Mouse (Mus musculus): ENCODE measurements at regions not wholly inside any gene's neighbourhood (a gene's known extent, or its start where the extent isn't known, plus 50 kb on each side); places are given as distances from the start of the nearest gene placed in this dataset.
A peak's percentile ranks its signal among the peaks of the same experiment; 100 is the strongest.
"Not testable (repeated sequence)": the region's sequence is repeated elsewhere in the genome, so short reads cannot be mapped to it uniquely, and the experiment has no call there.

DNA sequence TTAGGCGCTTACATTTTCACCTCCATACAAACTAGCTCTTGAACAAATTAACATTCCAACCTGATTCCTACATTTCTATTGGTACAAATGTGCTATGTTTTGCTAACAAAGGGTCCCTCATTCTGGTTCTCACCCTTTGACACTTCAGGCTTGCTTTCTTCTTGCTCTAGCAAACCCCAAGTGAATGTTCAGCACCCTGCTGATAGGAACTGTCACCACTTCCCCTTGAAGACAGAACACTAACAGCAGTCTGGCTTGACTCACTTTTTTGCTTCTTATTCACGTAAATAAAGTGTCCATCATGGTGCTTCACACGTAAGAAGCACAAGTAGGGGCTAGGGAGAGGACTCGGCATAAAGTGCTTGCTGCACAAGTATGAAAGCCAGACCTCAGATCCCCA is 180.0 kb upstream of the Rgma start:
- no peak for DNase-seq (ENCODE audit: low spot score)

DNA sequence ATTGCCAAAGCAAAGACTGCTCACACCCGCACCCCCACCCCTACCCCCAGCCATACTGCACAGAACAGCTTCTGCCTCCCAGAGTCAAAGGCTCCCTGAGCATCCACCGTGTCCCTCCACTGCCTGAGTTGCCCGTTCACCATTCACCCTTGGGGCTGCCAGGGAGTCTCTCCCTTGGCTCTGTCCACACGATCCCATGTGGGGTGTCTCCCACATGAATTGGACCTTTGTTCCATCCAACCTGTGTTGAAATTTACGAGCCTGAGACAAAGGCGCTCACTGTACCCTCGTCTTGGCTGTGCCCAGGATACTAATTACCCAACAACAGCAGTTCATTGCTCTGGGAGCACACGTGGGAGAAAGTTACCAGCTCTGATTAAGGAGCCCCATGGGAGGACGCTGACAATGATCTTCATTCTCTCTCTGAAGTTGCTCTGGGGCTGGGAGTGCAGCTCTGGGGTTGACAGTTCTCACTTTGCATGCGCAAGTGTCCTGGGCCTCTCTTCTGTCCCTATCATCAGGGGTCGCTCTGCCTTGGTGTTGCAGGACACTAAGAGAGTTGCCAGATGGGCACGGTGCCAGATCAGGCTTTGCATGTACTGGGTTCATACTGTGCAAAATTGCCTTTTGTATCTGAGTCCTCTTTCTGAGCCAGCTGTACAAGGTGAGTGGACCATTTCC is 178.3 kb upstream of the Rgma start:
- no peak for DNase-seq (ENCODE audit: low spot score)

DNA sequence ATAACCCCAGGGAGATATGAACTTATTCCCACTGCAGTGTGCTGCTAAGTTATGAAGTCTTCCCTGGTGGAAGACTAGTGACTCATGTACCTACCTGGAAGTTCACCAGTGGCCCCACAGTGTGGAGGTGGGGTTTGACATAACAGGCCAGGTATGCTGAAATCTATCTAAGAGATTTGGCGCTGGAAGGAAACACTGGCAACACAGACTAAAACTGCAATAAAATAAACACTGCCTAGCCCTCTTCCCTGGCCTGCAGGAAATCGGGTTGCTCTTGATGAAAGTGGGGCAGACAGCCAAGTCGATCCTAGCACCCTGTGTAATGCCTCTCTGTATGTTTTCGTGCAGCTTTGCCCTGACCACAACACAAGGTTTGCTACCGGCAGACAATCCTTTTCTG is 177.2 kb upstream of the Rgma start:
- peak; percentile 17 for DNase-seq (ENCODE audit: low spot score)

DNA sequence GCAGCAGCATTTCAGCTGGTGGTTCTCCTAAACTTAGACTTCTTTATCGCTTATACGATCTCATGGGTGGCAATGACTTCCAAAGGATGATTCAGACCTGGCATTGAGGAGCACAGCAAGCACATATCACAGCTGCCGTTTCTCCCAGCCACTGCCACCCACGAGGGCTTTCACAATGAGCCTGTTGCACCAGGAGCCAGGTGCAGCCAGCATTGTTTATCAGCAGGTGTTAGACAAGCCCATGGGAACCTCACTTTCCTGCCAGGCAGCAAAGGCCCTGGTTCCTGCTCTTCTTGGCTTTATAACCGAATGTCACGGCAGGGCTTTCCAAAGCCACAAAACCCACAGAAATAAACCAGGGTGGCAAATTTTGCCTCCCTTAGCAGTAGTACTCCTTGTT is 175.3 kb upstream of the Rgma start:
- DNase-seq (ENCODE audit: low spot score): no peak

GRCm38 (mm10) chr7:73201330-73201729 is 174.0 kb upstream of the Rgma start:
- no peak for DNase-seq (ENCODE audit: low spot score)

DNA sequence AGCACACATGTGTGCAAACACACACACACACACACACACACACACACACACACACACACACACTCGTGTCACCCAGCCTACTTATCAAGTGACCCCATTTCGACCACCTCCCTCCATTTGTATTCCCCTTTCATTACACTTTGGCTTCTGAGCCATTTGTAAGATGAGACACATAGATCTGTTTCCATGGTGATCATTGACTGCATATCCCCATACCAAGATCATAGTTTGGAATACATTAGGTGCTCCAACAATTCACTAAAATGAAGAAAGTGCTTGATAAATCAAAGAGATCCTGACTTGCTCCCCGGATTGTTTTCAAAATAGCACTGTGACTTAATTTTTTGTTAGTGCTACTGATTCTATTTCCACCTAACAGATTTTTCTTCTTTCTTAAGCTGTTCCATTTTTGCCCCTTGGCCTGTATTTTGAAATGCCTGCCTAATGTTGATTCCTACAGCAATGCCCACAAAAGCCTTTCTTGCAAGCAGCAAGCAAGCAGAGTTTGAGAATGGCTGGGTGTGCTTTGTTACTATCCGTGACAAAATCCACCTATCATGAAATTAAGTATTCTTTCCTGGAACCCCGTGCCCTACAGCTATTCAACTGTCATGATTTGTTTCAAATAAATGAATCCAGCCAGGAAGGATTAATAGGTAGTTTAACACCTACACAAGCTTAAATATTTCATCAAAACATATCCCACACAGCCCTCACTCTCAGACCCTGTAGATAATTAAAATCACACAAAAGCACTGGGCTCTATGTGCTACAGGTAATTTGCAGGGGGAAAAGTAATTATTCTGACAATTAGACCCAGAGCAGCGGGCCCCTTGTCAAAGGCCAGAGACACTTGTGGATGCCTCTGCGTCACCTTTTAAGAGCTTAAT is 168.1 kb upstream of the Rgma start:
- DNase-seq (ENCODE audit: low spot score): no peak

DNA sequence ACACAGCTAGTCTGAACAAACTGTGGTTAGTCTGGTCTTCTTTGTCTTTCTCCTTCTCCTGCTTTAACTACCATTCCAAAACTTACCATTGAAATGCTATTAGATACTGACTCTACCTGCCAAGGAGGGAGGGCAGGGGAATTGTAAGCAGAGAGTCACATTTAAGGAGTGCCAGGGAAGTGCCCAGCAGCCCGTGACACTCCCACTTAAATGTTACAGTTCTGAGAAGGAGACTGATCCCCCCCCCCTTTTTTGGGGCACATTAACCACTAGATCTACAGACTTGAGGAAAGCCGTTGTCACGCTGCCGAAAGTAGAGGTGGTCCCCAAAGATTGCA is 166.9 kb upstream of the Rgma start:
- DNase-seq (ENCODE audit: low spot score): no peak

DNA sequence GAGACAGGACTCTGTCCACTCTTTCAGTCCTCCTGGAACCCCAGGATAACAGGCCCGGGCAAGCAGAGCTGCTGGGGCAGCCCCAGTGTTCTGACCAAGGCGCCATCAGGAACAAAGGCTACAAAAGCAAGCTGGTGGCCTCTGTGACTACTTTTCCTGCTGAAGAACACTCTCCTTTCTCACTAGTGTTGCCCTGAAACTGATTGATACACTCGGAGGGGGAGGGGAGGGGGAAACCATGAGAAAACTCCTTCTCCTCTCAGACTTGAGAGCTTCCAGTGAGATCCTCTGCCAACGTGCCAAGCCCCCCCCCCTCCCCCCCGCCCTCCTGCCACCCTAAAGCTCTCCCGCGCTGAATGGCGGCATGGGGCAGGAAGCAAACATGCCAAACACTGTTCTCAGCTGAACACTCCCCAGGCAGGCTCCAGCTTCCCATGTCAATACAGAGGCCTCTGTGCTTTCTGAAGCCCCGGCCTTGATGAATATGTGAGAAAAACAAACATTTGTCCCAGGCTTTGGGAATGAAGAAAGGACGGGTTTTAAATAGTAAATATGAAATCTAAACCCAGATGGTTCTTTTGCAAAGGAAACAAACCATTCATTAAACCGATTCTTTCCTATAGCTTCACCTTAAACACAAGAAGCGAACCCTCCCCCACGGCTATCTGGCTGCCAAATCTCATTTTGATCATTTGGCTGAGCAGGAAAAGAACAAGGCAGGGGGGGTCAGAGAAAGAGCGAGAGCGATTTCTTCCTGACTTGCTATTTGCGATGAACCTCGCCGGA is 166.3 kb upstream of the Rgma start:
- DNase-seq (ENCODE audit: low spot score): no peak

DNA sequence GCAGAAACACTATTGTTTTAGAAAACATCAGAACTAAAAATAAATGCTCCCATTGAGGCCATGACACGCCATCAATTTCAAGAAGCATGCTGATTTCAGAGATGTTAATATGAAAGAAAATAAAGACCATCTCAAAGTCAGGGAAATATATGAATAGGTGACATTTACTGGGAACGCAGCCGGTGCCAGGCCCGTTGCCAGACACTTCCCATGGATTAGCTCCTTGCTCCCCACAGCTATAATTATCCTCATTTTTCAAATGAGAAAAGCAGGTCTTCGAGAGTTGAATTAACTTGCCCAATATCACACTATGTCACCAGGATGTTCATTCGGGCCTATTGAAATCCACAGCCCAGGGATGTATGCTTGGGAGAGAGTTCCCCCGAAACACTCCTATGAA is 165.2 kb upstream of the Rgma start:
- no peak for DNase-seq (ENCODE audit: low spot score)

DNA sequence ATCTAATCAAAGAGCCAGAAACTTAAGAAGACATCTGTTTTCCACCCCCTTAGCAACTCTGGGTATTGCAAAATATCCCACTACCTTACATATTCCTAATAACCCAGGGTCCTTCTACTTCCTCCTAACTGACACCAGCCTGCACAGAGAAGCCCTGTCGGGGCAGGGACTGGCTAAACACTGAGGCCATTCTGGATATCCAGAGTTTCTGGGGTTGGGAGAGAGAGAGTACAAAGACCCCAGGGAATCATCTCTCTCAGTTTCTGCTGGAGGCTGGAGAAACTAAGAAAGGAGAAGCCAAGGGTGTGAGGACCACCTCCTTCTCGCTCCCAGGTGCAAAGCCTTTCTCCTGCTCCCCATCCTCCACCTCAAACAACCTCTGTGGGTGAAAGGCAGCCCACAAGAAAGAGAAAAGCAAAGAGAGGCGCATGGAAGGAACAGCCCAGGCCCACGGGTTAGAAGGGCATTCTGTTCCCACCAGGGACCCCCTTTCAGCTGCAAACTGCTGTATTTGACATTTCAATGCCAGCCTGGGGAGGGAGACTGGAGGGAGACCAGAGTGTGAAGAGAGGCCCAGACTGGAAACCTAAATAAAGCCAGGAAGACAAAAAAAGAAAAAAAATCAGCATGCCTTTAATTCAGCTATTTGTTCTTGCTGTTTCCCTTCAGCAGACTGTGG is 152.9 kb upstream of the Rgma start:
- DNase-seq (ENCODE audit: low spot score): no peak

- no peak for DNase-seq (ENCODE audit: low spot score)
These were observed 152.3 kb upstream of the Rgma start for GRCm38 (mm10) chr7:73222929-73223512.

DNA sequence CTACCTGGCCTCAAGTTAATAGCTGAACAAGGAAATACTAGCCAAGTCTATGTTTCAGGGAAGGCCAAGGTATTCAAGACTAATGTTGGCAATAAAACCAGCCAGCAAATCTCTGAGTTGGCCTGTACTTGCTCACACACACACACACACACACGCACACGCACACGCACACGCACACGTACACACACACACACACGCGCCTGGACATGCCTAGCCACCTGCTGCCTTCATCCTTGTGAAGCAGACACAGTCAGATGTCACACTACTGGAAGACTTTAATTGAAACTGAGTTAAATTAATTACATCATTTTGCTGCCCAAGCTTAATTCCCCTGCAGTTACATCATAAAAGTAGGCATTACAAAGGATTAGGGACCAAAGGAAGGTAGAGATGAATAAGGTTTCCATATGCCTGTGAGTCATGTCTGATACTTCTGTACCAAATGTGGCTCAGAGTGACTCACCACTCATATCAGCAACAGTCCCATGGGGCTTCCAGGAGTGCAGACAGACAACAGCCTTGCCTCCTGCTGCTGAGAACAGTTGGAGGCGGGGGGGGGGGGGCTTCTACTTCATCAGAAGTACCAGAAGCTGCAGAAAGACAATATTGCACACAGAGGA is 141.7 kb upstream of the Rgma start:
- no peak for DNase-seq (ENCODE audit: low spot score)

DNA sequence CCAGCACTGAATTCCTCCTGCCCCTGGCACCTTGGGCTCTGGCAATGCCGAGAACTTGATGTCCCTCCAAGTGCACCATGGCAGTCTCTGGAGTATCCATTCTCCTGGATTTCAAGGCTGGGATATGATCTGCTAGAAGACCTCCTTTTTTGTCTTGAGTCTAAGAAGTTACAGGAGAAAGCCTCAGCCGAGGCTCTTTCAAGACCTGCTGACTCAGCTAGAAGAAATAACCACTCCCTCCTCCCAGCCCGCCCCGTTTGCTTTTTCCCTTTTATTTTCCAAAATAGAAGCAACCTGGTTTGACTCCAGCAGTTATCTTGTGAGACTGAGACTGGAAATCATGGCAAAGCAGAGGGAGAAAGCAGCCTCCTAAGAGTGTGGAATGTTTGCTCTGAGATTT is 136.8 kb upstream of the Rgma start:
- no peak for DNase-seq (ENCODE audit: low spot score)

DNA sequence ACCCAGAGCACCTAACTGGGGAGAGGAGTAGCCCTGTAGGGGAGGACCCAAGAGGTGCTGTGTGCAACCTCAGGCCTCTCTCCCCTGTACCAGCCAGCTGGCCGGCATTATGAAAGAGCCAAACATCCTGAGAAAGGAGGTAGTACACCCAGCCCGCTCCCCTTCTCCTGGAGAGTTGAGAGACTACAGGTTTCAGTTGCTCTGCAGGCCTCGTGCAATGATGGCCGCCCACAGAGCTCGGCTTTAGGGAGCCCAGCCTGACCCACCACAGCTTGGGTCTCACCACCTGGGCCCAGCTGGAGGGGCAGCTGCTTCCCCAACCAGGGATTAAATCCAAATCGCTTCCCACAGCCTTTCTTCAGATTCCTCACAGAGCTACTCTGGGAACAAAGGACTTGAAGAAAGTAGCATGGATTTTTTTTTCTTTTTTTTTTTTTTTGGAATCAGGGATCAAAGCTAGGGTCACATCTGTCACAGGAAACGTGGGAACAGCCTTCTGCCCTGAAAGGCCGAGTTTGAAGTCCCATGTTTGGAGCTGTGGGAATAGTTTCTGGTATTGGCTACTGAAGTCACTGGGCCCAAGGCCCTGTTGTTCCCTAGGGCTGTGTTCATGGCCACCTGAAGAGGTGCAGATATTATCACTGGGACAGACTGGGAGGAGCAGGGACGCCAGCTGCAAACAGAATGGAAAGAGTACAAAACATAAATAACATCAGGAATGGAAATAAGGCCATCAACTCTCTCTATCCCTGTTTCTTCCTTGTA is 131.5 kb upstream of the Rgma start:
- DNase-seq (ENCODE audit: low spot score): no peak

DNA sequence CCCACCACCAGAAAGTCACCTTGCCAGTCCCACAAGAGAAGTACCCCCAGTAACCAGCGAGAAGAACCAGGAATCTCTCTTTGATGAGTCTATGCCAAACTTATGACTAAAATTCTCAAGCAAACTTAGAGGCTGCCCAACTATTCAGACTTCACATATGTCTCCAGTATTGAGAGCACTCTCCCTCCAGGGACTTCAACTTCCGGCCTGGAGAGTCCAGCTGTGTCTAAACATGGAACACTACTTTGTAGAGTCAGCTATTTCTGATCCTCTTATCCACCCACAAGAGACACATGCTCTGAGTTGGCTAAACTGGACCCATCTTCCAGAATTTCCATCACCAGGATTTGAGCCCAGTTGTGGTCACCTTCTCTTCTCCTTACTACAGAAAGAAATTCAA is 129.9 kb upstream of the Rgma start:
- DNase-seq (ENCODE audit: low spot score): no peak

GRCm38 (mm10) chr7:73250593-73250992 is 124.7 kb upstream of the Rgma start:
- no peak for DNase-seq (ENCODE audit: low spot score)

- no peak for DNase-seq (ENCODE audit: low spot score)
These were observed 124.0 kb upstream of the Rgma start for GRCm38 (mm10) chr7:73251187-73251740.

- not testable (repeated sequence) for DNase-seq (ENCODE audit: low spot score)
These were observed 120.3 kb upstream of the Rgma start for GRCm38 (mm10) chr7:73254972-73255371.

DNA sequence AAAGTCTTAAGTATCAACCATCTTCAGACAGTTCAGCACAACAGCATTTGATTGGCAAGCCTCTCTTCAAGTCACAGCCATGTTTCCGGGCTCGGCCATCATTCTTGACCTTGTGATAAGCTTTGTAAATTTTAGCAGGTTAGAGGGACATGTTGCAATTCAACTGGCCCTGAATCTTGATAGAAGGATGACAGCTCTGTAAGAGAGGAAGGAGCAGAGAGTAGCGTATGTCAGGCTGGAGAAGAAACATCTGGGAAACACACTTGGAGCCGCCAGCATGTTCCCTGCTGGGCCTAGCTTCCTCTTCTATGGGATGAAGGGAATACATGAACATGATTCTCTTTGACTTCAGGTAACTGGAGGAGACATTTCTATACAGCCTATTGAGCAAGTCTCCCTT is 115.2 kb upstream of the Rgma start:
- DNase-seq (ENCODE audit: low spot score): peak; percentile 30

GRCm38 (mm10) chr7:73261750-73262149 is 113.6 kb upstream of the Rgma start:
- DNase-seq (ENCODE audit: low spot score): no peak
